Mouse (Mus musculus) testis, adult 2 months (tissue): ENCODE measurements around the gene Gpr61.

ENCODE experiments used
- CTCF ChIP-seq: fragments of 200-500 bp; IDR thresholded peaks from 2 replicates; pipeline ENCODE4 v1.5.1; 2012; ENCODE audit warnings: low read depth, mild to moderate bottlenecking, inconsistent platforms, low read length, moderate library complexity; ENCODE audit not compliant: control insufficient read depth, insufficient read depth, insufficient replicate concordance
- POLR2A ChIP-seq: fragments of 200-500 bp; IDR thresholded peaks from 2 replicates; pipeline ENCODE4 v1.6.1; 2012; ENCODE audit warnings: low read depth, mild to moderate bottlenecking, inconsistent platforms, low read length, moderate library complexity; ENCODE audit not compliant: control insufficient read depth

GRCm38 (mm10) chr3:108169199-108169598, 14.5 kb upstream of the Gpr61 start:
- TF ChIP-seq CTCF (no peak), POLR2A (no peak)
